Mouse (Mus musculus) brain, embryonic 14.5 days (tissue): Measurements from ENCODE around the gene Soat1.

Experiments used
- CTCF ChIP-seq: fragments of 200-500 bp; IDR thresholded peaks from 2 replicates; pipeline ENCODE4 v1.5.1; 2012; ENCODE audit warnings: inconsistent platforms, mild to moderate bottlenecking, moderate library complexity, borderline replicate concordance; ENCODE audit not compliant: insufficient read depth, insufficient read length; ENCODE audit errors: extremely low read depth
- POLR2A ChIP-seq: fragments of 200-500 bp; IDR thresholded peaks from 2 replicates; pipeline ENCODE4 v1.6.1; 2012; ENCODE audit warnings: mild to moderate bottlenecking, inconsistent platforms, borderline replicate concordance; ENCODE audit not compliant: poor library complexity, insufficient read depth, insufficient read length, severe bottlenecking; ENCODE audit errors: extremely low read depth

GRCm38 (mm10) chr1:156488031-156488430 is 13.9 kb upstream of the Soat1 start:
- no peak for TF ChIP-seq POLR2A
- TF ChIP-seq CTCF = no peak
